Mouse (Mus musculus) liver, adult 2 months (tissue): Measurements from ENCODE around the gene Nrxn2. TPM values are rescaled to one million over a fixed set of nuclear protein-coding genes. Genes with fewer than 3 reads are reported as not detected.

ENCODE experiments used
- DNase-seq: peaks from one replicate; pipeline ENCODE4 v3.0.0-alpha.2; 2011; ENCODE audit warnings: low read depth, low spot score; ENCODE audit errors: extremely low read depth
- H3K27ac ChIP-seq: fragments of 200-500 bp; replicated peaks from 2 replicates; pipeline ENCODE4 v1.5.1; 2012; ENCODE audit warnings: low read depth, mild to moderate bottlenecking, control low read depth, inconsistent platforms, low read length; ENCODE audit not compliant: insufficient read depth
- H3K27me3 ChIP-seq: fragments of 200-500 bp; 2 replicates; pipeline ENCODE4 v1.6.1; 2012; ENCODE audit warnings: mild to moderate bottlenecking, moderate library complexity, low read length, inconsistent platforms; ENCODE audit not compliant: control insufficient read depth, insufficient read depth
- H3K36me3 ChIP-seq: fragments of 200-500 bp; 2 replicates; pipeline ENCODE4 v1.6.1; 2012; ENCODE audit warnings: low read length, inconsistent platforms; ENCODE audit not compliant: control insufficient read depth, insufficient read depth
- H3K4me1 ChIP-seq: fragments of 200-500 bp; 2 replicates; pipeline ENCODE4 v1.6.1; 2011; ENCODE audit warnings: low read length; ENCODE audit not compliant: control insufficient read depth, insufficient read depth
- H3K4me3 ChIP-seq: fragments of 200-500 bp; 2 replicates; pipeline ENCODE4 v1.5.1; 2011; ENCODE audit warnings: low read depth, mild to moderate bottlenecking, control low read depth, low read length, moderate library complexity; ENCODE audit not compliant: insufficient read depth
- H3K79me2 ChIP-seq: fragments of 200-500 bp; 2 replicates; pipeline ENCODE4 v1.6.1; 2012; ENCODE audit warnings: inconsistent platforms, mild to moderate bottlenecking, low read length, moderate library complexity; ENCODE audit not compliant: control insufficient read depth, insufficient read depth
- H3K9ac ChIP-seq: fragments of 200-500 bp; 2 replicates; pipeline ENCODE4 v1.6.1; 2012; ENCODE audit warnings: low read depth, mild to moderate bottlenecking, control low read depth, inconsistent platforms, low read length
- CTCF ChIP-seq: fragments of 200-500 bp; IDR thresholded peaks from 2 replicates; pipeline ENCODE4 v1.5.1; 2011; ENCODE audit warnings: low read depth, low read length, control low read depth
- POLR2A ChIP-seq: fragments of 200-500 bp; IDR thresholded peaks from 2 replicates; pipeline ENCODE4 v1.6.1; 2011; ENCODE audit warnings: low read length, control low read depth; ENCODE audit not compliant: insufficient read depth; ENCODE audit errors: extremely low read depth
- WGBS: fragments of 180-500 bp; shearing (Covaris S2); methylation state at CpG from one replicate; pipeline ENCODE4 v1.1.7; 2018; 5-methylcytosine and 5-hydroxymethylcytosine counted together
- polyA plus RNA-seq: library from polyadenylated mRNA; depleted of rRNA; stranded (reverse); fragments of >200 nt; gene quantifications from 2 replicates; pipeline ENCODE4 v1.2.3, GENCODE M21; 2012
- total RNA-seq: library from RNA; depleted of rRNA; stranded (reverse); fragments of >200 nt; gene quantifications from 2 replicates; pipeline ENCODE4 v1.2.3, GENCODE M21; 2014

Gene Nrxn2
- total and polyA plus RNA-seq, 2 experiments, result 0.28 to 1.2 TPM

DNA sequence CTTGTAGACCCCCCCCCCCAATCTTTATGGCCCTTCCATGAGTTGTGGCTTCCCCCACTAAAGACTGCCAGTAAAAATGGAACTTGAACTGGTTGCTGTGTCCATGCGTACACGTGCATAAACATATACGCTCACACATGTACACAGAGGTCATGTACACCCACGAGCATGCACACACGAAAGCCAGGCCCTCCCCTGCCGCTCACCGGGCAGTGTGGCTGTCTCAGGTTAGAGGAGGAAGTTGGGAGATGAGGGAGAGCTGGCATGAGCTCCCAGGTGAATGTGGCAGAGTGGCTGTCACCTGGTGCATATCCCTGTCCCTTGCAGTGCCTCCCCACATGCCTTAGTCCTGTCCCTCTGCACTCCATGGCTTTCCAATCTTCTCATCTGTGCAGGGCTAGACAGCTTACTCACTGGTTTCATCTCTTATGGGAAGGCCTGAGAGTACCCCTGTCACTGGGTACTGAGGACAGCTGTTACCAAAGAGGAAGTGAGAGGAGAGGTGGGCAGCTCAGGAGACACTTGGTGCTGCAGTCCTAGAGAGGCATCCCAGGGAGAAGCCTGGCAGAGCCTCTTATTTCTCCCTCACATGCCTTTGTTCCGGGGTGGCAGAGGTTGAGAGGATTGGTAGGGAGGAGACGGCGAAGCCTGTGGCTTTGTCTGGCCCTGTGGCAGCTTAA, 35.6 kb downstream of the Nrxn2 start:
- TF ChIP-seq CTCF (no peak), POLR2A (no peak)
- no peak overlapping the region for H3K27ac ChIP-seq
- H3K4me3 ChIP-seq, result no peak overlapping the region
- no peaks in the 10 kb centered on the region for H3K4me1 ChIP-seq
- H3K9ac ChIP-seq, result no peak overlapping the region
- H3K27me3 ChIP-seq, result no peaks in the 10 kb centered on the region
- WGBS, result 67% methylated on average over 10 of the region's 10 CpGs
- H3K36me3 ChIP-seq, result no peaks in the 10 kb centered on the region
- no peak for DNase-seq
- no peaks in the 10 kb centered on the region for H3K79me2 ChIP-seq

DNA sequence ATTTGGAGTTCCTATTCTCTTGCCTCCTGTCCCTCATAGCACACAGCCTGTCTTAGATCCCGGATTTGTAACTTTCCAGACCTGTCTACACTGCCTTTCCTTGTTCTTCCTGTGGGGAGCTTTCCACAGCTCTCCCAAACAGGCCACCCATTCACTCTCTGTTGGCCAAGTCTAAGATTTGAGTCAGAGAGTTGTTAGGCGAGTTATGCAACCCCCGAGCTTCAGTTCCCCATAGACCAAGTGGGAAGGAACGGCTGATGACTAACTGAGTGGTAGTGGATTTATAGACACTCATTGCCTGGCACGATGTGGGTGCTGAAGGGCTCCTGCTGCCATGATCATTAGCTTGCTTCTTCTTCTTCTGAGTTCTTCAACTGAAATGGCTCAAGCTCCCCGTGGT, 41.0 kb downstream of the Nrxn2 start:
- no peak overlapping the region for H3K4me3 ChIP-seq
- no peak overlapping the region for H3K27ac ChIP-seq
- TF ChIP-seq CTCF, result no peak
- no peak for TF ChIP-seq POLR2A
- H3K79me2 ChIP-seq, result no peaks in the 10 kb centered on the region
- no peak overlapping the region for H3K9ac ChIP-seq
- H3K27me3 ChIP-seq, result 0 out of 2 replicates have a peak, but pooled peaks cover 2% of the 10 kb centered on the region
- H3K4me1 ChIP-seq, result no peaks in the 10 kb centered on the region
- no peaks in the 10 kb centered on the region for H3K36me3 ChIP-seq
- DNase-seq, result no peak
- 78% methylated on average over 6 of the region's 6 CpGs for WGBS

DNA sequence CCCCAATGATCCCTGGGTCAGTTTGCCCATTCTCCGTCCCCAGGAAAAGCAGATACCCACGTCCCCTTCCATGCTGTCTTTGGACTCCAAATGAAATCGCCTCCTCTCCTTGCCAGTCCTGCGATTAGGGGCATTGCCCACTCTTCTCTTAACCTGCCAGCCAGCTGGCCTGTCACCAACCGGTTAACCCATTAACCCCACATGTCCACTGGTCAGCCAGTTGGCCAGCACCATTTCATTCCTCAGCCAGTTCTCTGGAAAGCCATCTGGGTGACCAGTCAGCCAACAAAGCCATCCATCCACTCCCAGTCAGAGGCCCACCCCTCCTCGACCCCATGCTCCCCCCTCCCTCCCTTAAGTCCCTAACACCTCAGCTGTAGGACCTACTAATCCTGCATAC, 44.3 kb downstream of the Nrxn2 start:
- Histone ChIP-seq H3K9ac (no peak overlapping the region), H3K27me3 (0 out of 2 replicates have a peak, but pooled peaks cover 2% of the 10 kb centered on the region), H3K4me3 (no peak overlapping the region), H3K79me2 (no peaks in the 10 kb centered on the region), H3K27ac (no peak overlapping the region), H3K4me1 (no peaks in the 10 kb centered on the region), H3K36me3 (no peaks in the 10 kb centered on the region)
- no peak for TF ChIP-seq CTCF
- TF ChIP-seq POLR2A, result no peak
- WGBS, result 47% methylated on average over 6 of the region's 6 CpGs
- DNase-seq, result no peak

DNA sequence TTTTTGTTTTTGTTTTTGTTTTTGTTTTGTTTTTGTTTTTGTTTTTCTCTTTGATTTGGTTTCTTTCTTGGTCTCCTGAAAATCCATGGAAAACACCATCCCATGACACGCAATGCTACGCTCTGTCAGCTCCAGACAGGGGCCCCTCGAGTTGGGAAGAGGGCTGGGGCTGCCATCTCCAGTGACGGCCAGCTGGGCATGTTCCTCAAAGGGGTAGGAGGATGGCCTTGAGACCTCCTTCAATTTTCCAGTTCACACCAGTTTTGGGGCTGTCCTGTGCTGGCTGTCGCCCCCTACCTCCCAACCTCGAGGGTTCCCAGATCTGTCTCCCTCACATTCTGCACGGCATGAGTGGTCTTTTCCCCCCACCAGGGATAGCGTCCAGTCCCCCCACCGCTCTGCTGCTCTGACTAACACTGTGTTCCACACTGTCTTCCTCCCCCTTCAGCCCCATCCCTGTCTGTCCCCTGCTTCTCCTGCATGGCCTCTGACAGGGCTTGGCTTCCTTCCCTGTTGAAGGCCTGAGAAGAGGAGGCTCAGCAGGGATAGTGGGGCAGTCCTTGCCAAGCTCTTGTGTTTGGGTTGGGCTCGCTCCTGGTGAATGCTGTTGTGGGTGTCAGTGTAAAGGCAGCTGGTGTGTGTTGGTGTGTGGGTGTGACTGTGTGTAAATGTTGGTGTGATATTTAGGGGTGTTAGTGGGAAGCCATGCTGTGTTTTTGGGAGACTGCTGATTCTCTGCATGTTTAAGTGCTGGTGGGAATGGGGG, 46.0 kb downstream of the Nrxn2 start:
- Histone ChIP-seq H3K36me3 (no peaks in the 10 kb centered on the region), H3K27me3 (0 out of 2 replicates have a peak, but pooled peaks cover 2% of the 10 kb centered on the region), H3K4me3 (no peak overlapping the region), H3K9ac (no peak overlapping the region), H3K79me2 (no peaks in the 10 kb centered on the region), H3K27ac (no peak overlapping the region), H3K4me1 (no peaks in the 10 kb centered on the region)
- DNase-seq, result no peak
- TF ChIP-seq CTCF, result no peak
- TF ChIP-seq POLR2A, result no peak
- WGBS, result 60% methylated on average over 10 of the region's 10 CpGs

DNA sequence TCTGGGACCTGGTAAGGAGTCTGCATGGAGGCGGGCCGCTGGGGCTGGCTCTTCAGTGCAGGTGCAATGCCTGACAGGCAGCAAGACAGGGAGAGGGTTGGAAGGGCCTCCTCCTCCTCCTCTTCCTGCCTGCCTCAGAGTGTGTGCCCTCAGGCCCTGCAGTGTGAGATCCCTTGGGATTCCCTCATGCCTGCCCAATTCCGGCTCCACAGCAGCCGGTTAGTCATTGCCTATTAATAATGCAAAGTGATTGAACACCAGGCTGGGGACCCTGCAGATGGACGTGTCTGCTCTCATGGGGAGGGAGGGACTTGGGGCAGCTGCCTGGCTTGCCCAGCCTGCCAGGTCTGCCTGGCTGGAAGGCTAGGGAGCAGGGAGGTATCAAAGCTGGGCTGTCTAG, 46.6 kb downstream of the Nrxn2 start:
- no peaks in the 10 kb centered on the region for H3K79me2 ChIP-seq
- WGBS, result 72% methylated on average over 5 of the region's 5 CpGs
- no peak overlapping the region for H3K9ac ChIP-seq
- H3K4me3 ChIP-seq, result no peak overlapping the region
- H3K27me3 ChIP-seq, result 0 out of 2 replicates have a peak, but pooled peaks cover 2% of the 10 kb centered on the region
- H3K4me1 ChIP-seq, result no peaks in the 10 kb centered on the region
- TF ChIP-seq CTCF (no peak), POLR2A (no peak)
- DNase-seq, result no peak
- H3K27ac ChIP-seq, result no peak overlapping the region
- no peaks in the 10 kb centered on the region for H3K36me3 ChIP-seq

DNA sequence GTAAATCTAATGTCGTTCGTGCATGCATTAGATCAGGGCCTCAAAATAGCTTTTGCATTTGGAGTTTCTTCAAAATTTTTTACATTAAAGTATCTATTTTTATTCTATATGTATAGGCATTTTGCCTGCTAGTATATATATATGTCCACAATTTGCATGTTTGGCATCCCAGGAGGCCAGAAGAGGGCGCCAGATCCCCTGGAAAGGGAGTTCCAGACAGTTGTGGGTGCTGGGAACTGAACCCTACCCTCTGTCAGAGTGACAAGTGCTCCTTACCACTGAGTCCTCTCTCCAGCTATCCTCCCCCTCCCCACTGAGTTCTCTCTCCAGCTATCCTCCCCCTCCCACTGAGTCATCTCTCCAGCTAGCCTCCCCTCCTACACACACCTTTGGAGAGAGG, 48.4 kb downstream of the Nrxn2 start:
- Histone ChIP-seq H3K36me3 (no peaks in the 10 kb centered on the region), H3K27ac (no peak overlapping the region), H3K9ac (no peak overlapping the region), H3K4me3 (no peak overlapping the region), H3K27me3 (0 out of 2 replicates have a peak, but pooled peaks cover 2% of the 10 kb centered on the region), H3K79me2 (no peaks in the 10 kb centered on the region), H3K4me1 (no peaks in the 10 kb centered on the region)
- TF ChIP-seq POLR2A (no peak), CTCF (no peak)
- DNase-seq, result no peak
- 95% methylated on average over 3 of the region's 3 CpGs for WGBS
